Mouse (Mus musculus): ENCODE results near the gene Rps29. TPM values are rescaled to one million over a fixed set of nuclear protein-coding genes. Genes with fewer than 3 reads are reported as not detected.
"Not testable (repeated sequence)": the region's sequence is repeated elsewhere in the genome, so short reads cannot be mapped to it uniquely, and the experiment has no call there.

The Rps29 gene
- polyA plus RNA-seq, 3 experiments from 2014 or later: 2,056 to 4,231 (median 2,807) TPM

DNA sequence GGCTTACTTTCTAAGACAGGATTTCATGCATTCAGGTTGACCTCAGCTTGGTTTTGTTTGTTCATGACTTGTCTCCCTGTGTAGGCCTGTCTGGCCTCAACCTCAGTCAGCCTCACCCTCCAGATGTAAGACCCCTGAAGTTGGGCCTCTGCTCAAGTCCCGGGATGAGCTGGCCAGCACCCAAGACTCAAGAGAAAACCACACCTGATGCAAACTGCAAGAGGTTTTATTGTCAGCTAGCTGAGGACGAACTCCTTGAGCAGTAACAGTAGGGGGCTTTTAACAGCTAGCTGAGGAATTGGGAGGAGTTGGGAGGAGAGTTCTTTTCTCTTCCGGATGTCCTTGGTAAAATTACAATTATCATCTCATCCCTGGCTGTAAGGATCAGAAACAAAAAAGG is 18.5 kb upstream of the Rps29 start:
- no peak for ATAC-seq

DNA sequence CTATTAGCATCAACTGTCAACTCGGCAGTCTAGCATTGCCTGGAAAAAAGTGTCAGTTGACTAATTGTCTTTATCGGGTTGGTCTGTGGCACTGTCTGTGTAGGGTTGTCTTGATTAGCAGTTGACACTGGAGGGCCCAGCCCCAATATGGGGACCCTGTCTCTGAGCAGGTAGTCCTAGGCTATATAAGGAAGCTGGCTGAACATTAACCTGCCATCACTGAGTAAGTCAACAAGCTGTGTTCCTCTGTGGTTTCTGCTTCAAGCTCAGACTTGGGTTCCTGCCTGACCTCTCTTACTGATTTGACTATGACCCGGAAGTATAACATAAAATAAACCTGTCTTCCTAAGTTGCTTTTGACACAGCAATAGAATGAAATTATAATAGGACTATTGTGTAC is 17.0 kb upstream of the Rps29 start:
- no peak for ATAC-seq

DNA sequence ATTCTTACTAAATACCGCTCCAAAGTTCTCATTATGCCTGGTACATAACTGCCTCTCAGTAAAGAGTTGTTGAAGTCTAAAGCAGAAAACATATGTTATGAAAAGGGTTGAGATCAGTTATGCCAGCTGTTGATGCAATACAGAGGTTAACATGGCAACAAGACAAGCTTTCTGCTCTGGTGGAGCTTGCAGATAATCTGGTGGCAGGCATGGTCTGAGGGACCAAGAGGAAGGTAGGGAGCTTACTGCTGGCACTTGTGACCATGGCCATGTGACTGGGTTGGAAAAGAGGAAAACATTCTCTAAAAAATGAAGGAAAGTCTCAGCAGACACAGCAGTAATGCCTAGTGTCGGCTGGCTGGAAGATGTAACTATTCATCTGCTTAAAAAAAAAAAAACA is 12.3 kb upstream of the Rps29 start:
- no peak for ATAC-seq

DNA sequence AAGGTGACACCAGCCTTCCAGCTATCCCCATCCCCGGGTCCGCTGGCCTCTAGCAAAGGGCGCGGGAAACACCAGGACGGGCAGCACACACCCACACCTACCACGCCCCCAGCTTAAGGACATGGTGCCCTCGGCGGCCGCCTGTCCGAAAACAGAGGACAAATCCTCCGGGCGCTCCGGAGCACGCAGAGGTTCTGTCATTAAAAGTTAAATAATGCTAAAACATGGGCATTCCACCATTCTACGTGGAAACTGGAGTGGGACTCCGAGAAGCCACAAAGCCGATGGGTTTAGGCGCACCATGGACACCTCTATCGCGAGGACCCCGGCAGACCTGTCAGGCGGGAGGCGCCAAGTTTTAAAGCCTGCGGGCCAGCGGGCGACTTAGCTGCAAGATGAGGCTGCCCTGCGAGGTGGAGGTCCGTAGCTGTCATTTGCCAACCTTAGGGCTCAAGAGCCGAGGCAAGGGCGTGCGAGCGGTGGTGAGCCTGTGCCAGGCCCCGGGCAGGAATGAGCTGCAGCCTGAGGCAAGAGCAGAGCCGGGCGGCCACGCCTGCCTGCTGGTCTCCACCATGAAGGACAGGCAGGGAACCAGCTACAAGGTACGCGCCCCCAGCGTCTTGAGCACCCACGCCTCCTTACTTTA is 9.6 kb upstream of the Rps29 start, which contains the start of gene Lrr1:
Gene Lrr1 (plus strand): TSS at position 354 of the 646 bp plus-strand sequence.
- peak; percentile 83 for ATAC-seq

DNA sequence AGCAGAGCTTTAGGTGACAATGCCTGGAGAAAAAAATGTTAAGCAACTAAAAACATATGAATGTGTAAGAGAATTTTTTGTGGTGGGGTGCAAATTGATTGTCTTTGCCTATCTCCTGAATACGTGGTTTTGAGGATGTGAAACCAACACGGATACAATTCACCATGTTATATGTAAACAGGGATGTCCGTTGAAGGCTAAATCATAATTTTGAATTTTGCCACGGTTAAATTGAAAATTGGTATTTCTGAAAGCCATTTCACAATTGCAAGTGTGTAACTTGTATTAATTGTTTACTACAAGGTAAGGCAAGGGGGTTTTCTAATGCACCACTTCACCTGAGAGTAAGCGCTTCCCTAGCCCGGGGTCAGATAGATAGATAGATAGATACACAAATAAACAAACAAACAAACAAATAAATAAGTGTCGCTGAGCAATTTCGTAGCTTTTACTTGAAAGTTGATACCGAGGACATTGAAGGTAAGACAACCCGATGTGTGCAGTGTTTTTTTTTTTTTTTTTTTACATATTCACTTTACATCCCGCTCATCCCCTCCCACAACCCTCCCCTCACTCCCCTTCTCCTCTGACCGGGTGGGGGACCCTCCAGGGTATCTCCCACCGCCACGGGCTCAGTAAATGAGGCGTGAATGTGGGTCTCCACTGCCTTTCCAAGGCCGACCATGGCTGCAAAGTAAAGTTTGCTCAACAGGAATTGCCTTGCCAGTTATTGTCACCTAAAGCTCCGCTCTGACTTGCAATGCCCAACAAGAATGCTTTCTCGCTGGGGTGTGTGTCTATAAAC is 8.9 kb upstream of the Rps29 start:
- no peak for ATAC-seq

DNA sequence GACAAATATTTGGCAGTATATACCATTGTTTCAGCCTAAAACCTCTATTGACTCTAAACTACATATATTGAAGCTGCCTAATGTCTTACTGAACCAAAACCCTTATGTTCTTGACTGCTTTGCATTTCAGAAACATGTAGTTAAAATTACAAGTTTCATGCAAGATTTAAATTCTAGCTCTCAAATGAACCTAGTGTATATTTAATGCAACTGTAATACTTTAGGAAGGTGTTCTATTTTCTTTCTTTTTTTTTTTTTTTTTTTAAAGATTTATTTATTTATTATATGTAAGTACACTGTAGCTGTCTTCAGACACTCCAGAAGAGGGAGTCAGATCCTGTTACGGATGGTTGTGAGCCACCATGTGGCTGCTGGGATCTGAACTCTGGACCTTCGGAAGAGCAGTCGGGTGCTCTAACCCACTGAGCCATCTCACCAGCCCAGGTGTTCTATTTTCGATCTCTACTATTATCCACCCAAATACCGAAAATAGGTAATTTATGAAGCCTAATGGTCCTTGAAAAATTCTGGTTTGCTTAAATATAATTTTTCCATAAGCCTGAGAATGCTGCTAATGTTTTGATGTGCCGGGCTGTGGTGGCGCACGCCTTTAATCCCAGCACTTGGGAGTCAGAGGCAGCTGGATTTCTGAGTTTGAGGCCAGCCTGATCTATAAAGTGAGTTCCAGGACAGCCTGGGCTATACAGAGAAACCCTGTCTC is 8.0 kb upstream of the Rps29 start:
- not testable (repeated sequence) for ATAC-seq

DNA sequence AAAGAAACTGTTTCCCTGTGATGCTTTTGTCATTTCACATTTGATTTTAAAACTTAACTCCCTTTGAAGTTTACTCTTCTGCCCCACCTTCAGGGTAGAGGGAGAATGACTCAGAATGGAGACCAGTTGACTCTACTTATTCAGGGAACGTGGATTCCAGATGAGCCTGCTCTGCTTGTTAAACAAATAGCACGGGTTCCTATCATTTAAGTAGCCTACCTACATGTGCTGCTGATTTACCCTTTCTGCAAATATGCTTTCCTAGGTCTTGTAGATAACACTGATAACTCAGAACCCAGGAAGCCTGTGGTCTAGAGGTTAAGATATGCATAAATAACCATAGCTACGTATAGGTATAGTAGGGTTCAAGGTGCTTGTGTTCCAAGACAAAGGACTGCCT is 5.9 kb upstream of the Rps29 start:
- peak; percentile 18 for ATAC-seq

DNA sequence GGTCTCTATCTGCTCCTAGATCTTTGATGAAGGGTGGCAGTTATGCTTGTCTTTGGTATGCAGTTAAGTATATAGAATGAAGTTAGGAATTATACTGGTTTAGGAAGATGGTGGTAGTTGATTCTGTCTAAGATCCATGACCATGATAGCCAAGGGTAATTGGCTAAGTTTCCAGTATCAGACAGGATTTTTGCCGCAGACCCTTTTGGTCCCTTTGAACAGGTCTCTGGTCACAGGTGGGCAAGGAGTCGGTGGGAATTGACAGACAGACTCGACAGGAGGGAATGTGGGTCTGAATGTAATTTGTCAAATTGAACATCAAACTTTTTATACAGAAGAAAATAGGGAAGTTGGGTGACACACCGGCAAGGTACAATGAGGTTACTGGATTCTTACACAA is 4.6 kb upstream of the Rps29 start:
- not testable (repeated sequence) for ATAC-seq

DNA sequence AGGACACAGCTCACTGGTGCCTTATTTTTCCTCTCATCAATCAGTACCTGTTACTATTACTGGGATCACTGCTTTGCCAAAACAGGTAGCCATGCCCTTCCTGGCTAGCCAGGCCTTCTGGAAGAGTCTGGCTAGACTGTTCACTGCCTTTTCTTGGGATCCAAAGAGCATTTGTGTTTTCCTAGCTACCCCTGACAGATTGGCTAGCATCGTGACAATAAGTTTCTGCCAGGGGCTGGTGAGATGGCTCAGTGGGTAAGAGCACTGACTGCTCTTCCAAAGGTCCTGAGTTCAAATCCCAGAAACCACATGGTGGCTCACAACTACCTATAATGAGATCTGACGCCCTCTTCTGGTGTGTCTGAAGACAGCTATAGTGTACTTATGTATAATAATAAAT is 1.7 kb upstream of the Rps29 start:
- ATAC-seq: not testable (repeated sequence)

DNA sequence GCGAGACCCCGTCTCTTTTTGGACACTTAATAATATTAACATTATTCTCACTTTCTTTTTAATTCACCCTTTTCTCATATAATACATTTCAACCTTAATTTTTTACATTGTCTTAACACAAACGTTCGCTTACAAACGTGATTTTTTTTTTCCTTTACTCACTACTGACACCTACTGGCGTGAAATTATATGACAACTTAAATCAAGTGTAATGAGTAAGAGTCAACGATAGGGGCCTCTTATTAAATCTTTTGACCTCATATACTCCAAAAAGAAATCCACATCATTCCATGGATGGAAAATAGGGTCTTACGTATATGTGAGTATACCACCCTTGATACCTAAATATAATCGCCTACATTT is 573 bp upstream of the Rps29 start:
- peak; percentile 52 for ATAC-seq

DNA sequence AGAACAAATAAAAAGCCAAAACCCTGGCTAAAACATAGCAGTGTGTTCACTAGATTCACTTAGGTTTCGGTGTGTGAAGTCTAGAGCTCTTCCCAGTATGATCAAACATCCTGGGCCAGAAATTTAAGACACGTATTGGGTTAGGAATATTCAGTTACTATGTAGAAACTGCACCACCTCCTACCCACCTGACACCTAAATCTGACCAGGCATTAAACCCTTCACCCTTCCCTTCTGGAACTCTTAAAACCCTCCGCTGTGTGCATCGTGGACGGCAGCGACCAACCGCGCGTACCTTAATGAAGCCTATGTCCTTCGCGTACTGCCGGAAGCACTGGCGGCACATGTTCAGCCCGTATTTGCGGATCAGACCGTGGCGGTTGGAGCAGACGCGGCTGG is 621 bp downstream of the Rps29 start:
- no peak for ATAC-seq

DNA sequence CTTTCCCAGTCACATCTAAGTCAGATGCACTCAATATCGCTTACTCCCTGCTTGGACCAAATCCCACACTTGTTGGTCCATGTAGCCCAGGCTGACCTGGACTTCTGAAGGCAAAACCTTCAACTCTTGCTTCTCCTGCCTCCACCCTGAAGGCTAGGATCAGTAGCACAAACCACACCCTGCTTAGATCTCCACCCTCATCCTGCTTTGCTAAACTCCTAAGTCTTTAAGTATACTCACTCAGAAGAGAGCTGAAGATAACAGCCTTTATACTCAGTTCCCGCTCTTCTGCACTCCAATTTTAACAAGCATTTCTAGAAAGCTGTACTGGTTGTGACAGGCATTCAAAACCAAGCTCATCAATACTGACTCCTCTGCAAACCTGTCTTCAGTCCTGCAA is 1.9 kb downstream of the Rps29 start:
- ATAC-seq: no peak

DNA sequence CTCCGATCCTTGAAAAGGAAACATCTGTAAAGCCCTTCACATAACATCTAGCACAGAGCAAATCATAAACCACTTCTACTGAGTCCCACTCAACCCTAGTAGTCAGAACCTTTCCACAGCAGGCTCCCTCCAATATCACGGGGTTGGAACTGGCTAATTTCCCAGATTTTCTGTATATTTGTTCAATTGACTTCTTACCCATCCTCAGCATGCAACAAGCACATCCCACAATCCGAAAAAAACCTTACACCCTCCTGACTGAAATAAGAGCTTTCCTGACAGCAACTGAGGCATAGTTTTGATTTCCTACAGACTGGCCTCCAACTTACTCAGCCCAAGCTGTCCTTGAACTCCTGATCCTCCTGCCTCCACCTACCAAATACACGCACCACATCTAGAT is 2.5 kb downstream of the Rps29 start:
- ATAC-seq: no peak

DNA sequence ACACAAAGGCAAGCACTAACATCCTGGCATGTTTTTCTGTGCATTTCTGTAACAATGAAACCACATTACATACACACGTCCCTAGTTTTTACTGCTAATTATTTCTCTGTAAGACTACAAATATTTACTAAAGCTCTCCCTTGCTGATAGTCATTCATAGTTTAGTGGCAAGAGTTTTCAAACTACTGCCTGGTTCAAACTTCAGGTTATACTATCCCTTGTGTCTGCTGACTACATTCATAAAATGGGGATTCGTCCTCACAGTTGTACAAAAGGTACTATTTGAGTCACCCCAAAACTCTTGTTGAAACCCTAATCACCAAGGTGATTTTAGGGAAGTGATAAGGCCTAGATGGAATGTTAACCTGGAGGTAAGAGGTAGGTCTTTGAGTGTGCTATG is 3.1 kb downstream of the Rps29 start:
- ATAC-seq: no peak

DNA sequence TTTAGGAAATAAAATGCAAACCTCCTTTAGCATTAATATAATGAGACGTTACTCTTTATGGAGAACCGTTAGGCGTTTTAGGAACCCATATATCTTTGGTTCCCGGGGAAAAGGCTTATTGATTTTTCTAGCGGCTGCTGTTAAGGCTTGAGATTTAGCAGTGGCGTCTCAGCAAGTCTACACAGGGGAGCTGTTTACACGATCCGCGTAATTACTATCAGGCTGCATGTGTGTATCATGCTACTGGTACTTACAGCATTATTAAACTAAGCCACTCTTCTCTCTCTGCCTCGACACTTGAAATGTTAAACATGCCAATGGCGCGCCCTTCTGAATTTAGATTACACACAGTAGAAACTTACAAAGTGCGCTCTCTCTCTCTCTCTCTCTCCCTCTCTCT is 8.9 kb downstream of the Rps29 start:
- no peak for ATAC-seq

DNA sequence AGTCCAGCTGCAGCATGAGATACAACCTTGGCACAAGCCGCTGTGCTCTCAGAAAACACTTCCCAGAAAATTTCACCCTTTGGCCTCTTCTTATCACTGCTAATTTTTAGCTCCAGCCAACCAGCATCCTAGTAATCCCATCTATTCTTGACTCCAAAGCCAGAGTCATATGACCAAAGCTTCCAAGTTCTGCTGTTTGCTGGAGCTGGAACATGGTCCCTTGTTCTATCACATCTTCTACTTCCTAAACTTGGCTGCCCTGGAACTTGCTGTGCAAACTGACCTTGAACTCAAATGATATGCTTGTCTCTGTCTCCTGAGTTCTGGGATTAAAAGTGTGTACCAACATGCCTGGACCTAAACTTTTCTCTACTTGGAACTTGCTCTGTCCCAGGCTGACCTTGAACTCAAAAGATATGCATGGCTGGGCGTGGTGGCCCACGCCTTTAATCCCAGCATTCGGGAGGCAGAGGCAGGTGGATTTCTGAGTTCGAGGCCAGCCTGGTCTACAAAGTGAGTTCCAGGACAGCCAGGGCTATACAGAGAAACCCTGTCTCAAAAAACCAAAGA is 11.7 kb downstream of the Rps29 start:
- no peak for ATAC-seq

DNA sequence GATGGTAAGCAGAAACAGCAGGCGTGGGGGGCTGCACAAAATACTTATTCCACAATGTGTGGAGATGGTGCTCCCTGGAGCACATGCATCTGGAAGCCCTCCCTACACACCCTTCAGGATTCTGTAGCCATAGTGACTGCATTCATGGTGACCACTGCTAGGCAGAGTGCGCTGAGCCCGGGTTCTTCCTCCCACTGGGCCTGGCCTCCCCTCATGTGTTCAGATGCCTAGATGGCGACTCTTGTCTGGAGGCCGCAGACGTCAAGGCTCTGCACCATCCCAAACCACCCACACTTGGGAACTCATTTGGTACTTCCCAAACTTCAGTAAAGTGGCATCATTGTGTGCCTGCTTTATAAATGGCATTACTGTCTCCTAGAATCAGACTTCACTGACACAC is 15.5 kb downstream of the Rps29 start:
- ATAC-seq: no peak

DNA sequence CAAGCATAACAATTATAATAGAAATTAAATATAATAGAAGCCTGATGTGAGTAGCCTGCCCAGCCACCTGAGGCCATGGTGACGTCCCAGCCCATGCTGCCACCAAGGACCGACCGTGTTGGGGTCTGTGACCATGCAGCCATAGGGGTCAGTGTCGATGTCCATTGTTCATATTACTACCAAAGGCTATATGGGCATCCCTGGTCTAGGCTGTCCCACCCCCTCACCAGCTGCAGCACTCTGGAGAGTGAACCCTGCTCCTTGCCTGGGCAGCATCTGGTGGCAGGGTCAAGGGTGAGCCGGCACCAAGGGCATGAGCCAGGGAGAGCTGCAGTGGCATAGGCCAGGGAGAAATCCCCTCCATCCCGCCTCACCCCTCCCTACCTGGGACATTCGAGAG is 19.1 kb downstream of the Rps29 start:
- no peak for ATAC-seq

DNA sequence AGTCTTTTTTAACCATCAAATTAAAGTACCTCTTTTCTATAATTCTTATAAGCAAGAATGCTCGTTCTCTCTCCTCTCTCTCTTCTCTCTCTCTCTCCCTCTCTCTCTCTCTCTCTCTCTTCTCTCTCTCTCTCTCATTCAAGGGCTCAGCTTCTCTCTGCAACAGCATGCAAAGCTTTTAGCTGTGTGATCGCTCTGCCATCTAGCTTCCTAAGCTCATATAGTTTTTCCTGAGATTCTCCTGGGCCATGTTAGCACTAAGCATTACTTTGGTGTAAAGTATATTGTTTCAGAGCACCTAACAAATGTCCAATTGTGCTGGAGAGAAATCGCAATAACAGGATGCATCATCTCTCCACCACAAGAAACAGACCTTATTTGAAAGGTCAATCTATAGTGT is 19.8 kb downstream of the Rps29 start:
- ATAC-seq: no peak

DNA sequence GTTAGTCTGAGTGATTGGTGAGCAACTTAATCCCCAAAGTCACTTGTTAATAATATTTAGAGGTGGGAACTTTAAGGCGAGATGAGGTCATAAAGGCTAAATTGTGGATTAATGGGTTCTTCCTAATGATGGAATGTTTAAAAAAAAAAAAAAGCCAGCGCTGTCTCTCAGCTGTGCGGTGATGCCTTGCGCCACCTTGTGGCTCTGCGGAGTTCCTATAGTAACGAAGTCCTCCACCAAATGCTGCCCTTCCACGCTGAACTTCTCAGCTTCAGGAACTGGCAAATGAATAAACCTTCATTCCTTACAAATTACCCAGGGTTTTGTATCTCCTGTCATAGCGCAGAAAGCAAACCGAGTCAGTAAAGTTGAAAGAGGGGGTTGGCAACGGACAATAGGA is 27.0 kb downstream of the Rps29 start:
- no peak for ATAC-seq

DNA sequence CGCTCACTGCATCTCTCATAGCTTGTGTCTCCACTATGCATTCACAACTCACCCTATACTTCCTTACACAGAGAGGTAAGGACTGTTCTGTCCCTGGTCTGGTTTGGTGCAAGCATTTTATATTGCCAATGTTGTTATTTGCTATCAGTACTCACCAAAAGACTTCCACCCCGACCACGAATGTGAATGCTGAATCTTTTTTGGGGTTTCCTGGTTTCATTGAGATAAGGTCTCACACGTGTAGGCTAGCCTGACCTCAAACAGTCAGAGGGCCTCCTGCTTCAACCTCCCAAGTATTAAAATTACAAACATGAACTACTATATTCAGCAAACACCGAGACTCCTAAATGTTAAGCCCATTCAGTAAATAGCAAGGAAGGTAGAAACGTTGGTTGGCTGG is 27.7 kb downstream of the Rps29 start:
- no peak for ATAC-seq

DNA sequence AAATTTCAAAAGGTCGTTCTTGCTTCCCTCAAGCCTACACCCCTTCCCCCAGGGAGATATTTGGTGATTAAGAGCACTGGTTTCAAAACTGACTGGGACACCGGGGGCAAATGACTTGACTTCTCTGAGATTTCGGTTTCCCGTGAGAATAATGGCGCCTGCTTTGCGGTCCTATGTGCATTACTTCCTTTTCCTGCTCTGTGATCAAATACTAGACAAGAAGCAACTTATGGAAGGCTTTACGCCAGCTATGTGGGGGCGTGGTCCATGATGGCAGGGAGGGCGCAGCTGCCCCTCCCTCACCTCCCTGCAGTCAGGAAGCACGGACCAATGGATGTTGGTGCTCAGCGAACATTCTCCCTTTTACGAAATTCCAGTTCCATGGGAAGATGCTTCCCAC is 28.5 kb downstream of the Rps29 start:
- peak; percentile 22 for ATAC-seq

DNA sequence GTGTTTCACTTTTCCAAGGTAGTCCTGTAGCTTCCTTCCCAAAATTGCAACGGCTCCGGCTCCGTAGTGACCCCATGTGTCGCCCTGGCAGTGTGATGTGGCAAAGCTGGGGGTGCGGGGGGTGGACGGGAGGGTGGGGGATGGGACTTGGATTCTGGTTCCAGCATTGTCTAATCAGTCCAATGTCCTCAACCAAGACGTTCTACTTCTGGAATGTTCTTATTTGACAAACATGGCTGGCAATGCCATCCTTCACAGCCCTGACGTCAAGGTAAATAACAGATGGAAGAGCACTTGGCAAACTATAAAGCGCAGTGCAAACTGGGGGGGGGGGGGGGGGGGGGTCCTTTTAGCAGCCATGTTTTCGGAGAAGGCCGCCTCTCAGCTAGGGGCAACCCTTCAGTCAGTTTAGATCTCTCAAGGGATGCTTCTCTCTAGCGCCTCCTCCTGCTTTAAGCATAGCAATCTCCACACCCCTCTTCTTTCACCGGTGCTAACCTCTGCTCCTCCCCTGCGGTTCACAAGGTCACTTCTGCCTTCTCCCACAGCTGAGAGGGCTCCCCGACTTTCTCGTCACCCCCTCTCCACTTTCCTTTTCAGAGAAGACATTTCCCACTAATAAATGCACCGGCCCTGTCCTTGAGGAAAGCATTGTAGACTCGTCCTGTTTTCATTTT is 29.2 kb downstream of the Rps29 start:
- peak; percentile 38 for ATAC-seq

Data from inflammation-experienced regulatory T-cells, adult 6 months (primary cell).